Mouse (Mus musculus) erythroblast, adult 5-6 weeks (primary cell): ENCODE data around the gene Zkscan6. TPM values are rescaled to one million over a fixed set of nuclear protein-coding genes. Genes with fewer than 3 reads are reported as not detected.

ENCODE experiments used
- ATAC-seq: replicated peaks from 2 replicates; pipeline ENCODE4 v1.8.0; 2016; ENCODE audit warnings: moderate number of reproducible peaks, mild to moderate bottlenecking, moderate TSS enrichment, inconsistent platforms; ENCODE audit not compliant: poor library complexity, low FRiP score, severe bottlenecking
- total RNA-seq, 2 experiments: library from RNA; stranded (forward) in 1 of 2; stranded (reverse) in 1 of 2; fragments of 150-400 nt in 1 of 2; fragments of 200-764, 138-1000 nt in 1 of 2; gene quantifications; 2 replicates each; pipeline versions ENCODE4 v1.2.3 to v1.2.4; 2015 to 2017; ENCODE audit warnings: low replicate concordance in 2 of 2

Zkscan6 gene
- 2.1 and 2.5 TPM in 2 replicates for total RNA-seq (2015; ENCODE audit: low replicate concordance)
- 5.2 and 9.6 TPM in 2 replicates for total RNA-seq (2017; ENCODE audit: low replicate concordance)

GRCm38 (mm10) chr11:65806909-65807504 is at the start of gene Zkscan6:
Gene Zkscan6 (plus strand): TSS chr11:65807175.
- peak; percentile 95 for ATAC-seq

- no peak for ATAC-seq
Measured at GRCm38 (mm10) chr11:65759350-65759749, 47.6 kb upstream of the Zkscan6 start.

GRCm38 (mm10) chr11:65760912-65761311 is 46.1 kb upstream of the Zkscan6 start:
- ATAC-seq: no peak

DNA sequence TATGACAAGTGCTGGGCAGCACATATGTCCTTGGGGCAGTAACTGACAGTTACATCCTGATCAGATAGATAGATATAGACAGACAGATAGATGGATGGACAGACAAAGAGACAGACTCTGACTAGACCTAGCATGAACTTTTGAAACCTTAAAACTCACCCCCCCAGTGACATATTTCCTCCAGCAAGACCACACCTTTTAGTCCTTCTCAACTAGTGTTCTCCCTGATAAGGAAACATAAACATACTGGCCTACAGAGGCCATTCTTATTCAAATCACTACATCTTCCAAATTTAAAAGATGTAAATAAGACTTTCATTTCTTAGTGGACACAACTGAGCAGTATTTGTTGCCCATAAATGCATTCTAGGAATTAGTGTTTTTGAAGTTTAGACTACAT is 38.5 kb upstream of the Zkscan6 start:
- no peak for ATAC-seq

GRCm38 (mm10) chr11:65769990-65770389 is 37.0 kb upstream of the Zkscan6 start:
- ATAC-seq: no peak

- ATAC-seq: no peak
Measured at GRCm38 (mm10) chr11:65771546-65771945, 35.4 kb upstream of the Zkscan6 start.

- ATAC-seq: peak; percentile 27; the same call in 1 of the 2 replicates
Measured at GRCm38 (mm10) chr11:65773535-65773934, 33.4 kb upstream of the Zkscan6 start.

- peak; percentile 66 for ATAC-seq
Measured at GRCm38 (mm10) chr11:65773946-65774656, 32.9 kb upstream of the Zkscan6 start.

DNA sequence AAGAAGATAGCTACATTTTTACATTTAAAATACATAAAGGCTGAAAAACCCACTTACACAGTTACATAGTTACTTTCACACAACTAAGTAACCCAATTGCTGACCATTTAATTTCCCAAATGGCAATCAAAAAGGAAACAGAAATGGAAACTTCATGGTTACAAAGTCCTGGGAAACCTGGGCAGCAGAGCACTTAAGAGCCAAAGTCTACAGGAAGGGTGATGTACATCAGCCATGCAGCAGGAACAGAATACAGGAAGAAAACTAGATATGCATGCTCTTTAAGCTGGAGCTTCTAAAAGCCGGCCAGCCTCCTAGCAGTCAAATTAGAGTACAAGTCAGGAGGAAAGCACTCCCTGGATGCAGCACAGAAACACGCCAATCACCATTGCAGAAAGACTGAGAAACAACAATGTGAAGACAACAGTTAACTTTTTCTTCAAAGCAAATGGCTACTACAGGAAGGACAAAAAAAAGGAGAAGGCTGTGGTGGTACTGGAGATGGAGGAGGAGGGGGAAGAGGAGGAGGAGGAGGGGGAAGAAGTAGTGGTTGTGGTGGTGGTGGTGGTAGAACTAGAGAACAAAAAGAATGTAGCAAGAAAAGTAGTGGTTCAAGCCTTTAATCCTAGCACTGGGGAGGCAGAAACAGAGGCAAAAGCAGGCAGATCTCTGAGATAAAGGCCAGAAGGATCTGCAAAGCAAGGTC is 29.9 kb upstream of the Zkscan6 start:
- ATAC-seq: no peak

DNA sequence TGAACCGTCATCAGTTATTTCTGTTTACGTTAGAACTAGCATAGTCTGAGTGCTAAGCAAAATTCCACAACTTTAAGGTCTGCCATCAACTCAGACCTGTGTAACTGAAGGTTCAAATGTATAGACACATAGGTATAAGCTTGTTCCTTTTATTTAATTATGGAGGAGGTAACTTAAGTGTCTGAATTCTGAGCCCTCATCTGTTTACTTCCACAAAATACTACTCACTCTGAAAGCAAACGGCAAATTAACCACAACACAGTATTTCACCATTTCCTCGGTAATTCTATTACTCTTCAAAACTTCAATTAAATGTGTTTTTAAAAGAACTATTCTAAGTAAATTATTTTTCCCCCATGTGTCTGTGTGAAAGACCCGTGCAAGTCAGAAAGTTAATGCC is 29.2 kb upstream of the Zkscan6 start:
- ATAC-seq: no peak

DNA sequence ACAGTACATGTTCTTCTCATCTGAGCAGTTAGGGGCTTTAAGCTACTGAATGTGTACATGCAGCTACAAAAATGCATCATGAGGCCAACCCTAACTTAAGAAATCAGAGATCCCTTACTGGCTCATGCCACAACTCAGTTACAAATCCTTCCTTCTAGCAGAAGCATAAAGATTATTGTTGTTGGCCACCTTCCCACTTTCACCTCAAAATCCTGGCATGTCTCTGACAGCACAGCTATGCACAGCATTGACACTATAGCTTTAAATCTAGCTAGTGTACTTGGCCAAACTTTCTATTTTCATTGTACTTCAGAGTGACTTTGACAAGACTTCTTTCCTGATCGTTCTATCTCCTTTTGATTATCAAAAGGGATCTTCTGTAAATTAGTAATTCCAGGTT is 27.9 kb upstream of the Zkscan6 start:
- no peak for ATAC-seq

DNA sequence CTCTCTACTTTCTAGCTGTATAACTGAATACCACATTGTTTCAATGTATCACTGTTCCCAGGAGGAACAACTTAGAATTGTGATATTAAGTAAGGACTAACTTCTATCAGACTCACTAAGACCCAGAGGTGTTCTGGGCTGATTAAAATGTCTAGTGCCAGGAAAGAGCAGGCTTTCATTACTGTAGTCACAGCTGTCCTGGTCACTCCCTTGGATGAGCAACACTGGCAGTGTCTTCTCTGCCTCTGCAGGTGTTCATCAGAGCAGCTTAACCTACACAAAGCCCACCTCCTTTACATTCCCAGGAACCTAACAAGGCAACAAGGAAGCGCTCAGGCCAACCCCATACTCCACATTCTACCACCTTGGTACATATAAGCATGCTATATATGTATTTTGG is 27.4 kb upstream of the Zkscan6 start:
- ATAC-seq: no peak

- no peak for ATAC-seq
Measured at GRCm38 (mm10) chr11:65781596-65781995, 25.4 kb upstream of the Zkscan6 start.

DNA sequence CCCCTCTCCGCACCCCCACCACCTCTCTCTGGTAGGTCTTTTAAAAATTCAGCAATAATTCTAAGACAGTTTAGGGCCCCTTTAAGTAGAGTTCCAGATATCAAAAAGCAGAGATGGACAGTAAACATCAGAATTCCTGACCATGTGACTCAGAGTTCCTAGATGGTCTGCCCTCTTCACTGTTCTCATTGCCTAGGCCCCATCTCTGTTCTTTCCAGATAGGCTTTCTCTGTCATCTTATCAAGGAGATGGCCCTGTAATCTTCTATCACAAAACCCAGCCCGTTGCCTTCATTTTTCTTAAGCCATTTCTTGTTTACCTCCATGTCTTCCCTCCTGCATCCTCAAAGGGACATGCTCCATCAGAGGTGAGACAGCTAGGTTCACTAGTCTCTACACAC is 20.8 kb upstream of the Zkscan6 start:
- no peak for ATAC-seq

- peak; percentile 35 for ATAC-seq
Measured at GRCm38 (mm10) chr11:65787421-65788151, 19.4 kb upstream of the Zkscan6 start.

DNA sequence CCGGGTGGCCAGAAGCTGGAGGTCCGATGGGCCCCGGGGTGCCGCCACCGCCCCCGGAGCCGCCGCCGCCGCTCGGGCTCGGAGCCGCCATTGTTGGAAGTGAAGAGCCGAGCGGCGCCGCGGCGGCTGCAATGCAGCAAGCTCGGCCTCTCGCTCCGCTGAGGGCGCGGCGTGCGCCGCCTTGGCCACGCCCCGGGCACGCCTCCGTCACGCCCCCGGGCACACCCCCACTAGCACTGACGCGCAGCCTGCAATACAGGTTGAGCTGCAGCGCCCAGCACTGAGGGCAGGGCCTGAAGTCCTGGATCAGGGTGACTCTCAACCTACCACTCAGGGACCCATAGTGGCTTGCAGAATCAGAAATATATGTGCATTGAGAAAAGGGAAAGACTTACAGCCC is 18.8 kb upstream of the Zkscan6 start, which contains the start of gene Map2k4:
Map2k4 (minus strand) TSS at position 144 of the 400 bp plus-strand sequence.
- peak; percentile 97 for ATAC-seq

DNA sequence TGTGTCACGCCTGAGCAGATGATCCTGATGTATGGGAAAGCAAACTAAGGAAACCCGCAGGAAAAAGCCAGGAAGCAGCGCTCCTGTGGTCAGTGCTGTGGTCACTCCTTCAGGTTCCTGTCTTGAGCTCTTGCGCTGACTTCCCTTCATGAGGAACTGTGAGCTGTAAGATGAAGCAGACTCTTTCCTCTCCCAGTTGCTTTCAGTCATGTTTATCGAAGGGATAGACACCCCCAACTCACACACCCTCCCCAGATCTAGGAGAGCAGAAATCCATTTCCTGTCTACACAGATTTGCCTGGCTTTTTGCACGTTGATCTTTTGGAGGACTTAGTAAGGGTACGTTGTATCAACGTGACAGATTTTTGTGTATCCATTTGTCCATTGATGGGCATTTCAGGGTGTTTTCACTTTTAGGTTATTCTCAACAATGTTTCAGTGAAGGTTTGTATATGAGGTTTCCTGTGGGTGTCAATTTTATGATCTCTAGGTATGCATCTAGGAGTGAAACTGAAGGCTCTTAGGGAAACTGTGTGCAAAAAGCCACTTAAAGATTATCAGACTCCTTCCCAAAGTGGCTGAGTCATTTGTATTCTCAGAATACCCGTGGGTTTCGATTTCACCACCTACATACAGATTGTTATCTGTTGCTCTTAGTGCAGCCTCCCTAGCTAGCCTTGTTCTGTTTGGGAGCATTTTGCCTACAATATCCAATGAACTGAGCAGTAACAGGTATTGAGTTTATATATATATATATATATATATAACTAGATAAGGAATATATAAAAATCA is 12.4 kb upstream of the Zkscan6 start:
- ATAC-seq: 0 out of 2 replicates have a peak, but pooled peaks have one; percentile 36

DNA sequence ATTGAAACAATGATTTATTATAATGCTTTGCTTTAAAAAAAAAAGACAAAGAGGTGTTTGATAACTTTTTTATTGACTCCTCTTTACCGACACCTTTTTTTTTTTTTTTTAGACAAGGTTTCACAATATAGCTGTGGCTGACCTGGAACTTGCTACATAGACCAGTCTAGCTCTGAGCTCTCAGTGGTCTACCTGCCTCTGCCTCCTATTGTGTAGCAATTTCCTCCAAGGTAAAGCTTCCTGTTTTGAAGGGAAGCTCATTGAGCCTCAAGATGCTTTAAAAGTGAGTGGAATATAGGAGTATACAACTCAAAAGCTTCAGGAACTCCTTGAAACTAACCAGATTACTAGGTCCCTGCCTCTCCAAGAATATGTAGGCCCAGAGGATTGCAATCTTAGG is 11.1 kb upstream of the Zkscan6 start:
- no peak for ATAC-seq

- no peak for ATAC-seq
Measured at GRCm38 (mm10) chr11:65801899-65802298, 5.1 kb upstream of the Zkscan6 start.
